Mouse (Mus musculus) heart, embryonic 16.5 days (tissue): ENCODE results near the gene Tax1bp3. TPM values are rescaled to one million over a fixed set of nuclear protein-coding genes. Genes with fewer than 3 reads are reported as not detected.
A peak's percentile ranks its signal among the peaks of the same experiment; 100 is the strongest.

Experiments used
- ATAC-seq: fragments of 200-750 bp; cut with Nextera tagmentation; replicated peaks from 2 replicates; pipeline ENCODE4 v1.8.0; 2017; ENCODE audit warnings: moderate number of reproducible peaks; ENCODE audit not compliant: insufficient read depth, low FRiP score; ENCODE audit errors: extremely low read depth
- H3K27ac ChIP-seq: fragments of 300-500 bp; sonication (generic); 2 replicates; pipeline ENCODE4 v1.5.1; 2014; ENCODE audit warnings: mild to moderate bottlenecking, low read length, control low read depth, moderate library complexity
- H3K27me3 ChIP-seq: fragments of 300-500 bp; sonication (generic); 2 replicates; pipeline ENCODE4 v1.6.1; 2014; ENCODE audit warnings: low read length, mixed read lengths; ENCODE audit not compliant: control insufficient read depth, insufficient read depth
- H3K36me3 ChIP-seq: fragments of 300-500 bp; sonication (generic); 2 replicates; pipeline ENCODE4 v1.6.1; 2014; ENCODE audit not compliant: control insufficient read depth, insufficient read depth
- H3K4me1 ChIP-seq: fragments of 300-500 bp; sonication (generic); 2 replicates; pipeline ENCODE4 v1.6.1; 2014; ENCODE audit warnings: low read length, mixed read lengths; ENCODE audit not compliant: control insufficient read depth, insufficient read depth
- H3K4me2 ChIP-seq: fragments of 300-500 bp; sonication (generic); 2 replicates; pipeline ENCODE4 v1.6.1; 2014; ENCODE audit warnings: low read depth, mild to moderate bottlenecking, control low read depth, low read length
- H3K4me3 ChIP-seq: fragments of 300-500 bp; sonication (generic); 2 replicates; pipeline ENCODE4 v1.5.1; 2014; ENCODE audit warnings: mild to moderate bottlenecking, control low read depth, low read length
- H3K9ac ChIP-seq: fragments of 300-500 bp; sonication (generic); 2 replicates; pipeline ENCODE4 v1.6.1; 2014; ENCODE audit warnings: low read length, control low read depth
- H3K9me3 ChIP-seq: fragments of 300-500 bp; sonication (generic); replicated peaks from 2 replicates; pipeline ENCODE4 v1.6.1; 2016; ENCODE audit warnings: low read length; ENCODE audit not compliant: control insufficient read depth
- WGBS: fragments of 180-500 bp; shearing (Covaris S2); extraction: QIAGEN DNeasy Blood & Tissue Kit; methylation state at CpG from one replicate; pipeline ENCODE4 v1.1.7; 2014; 5-methylcytosine and 5-hydroxymethylcytosine counted together
- polyA plus RNA-seq: library from polyadenylated mRNA; unstranded; fragments of >200 nt; fragmentation: Nextera tagmentation; extraction: Ambion mirVana; gene quantifications from 2 replicates; pipeline ENCODE4 v1.2.1, GENCODE M21; 2015

Tax1bp3 gene
- polyA plus RNA-seq, 1 experiment from 2014 or later: 237 TPM

DNA sequence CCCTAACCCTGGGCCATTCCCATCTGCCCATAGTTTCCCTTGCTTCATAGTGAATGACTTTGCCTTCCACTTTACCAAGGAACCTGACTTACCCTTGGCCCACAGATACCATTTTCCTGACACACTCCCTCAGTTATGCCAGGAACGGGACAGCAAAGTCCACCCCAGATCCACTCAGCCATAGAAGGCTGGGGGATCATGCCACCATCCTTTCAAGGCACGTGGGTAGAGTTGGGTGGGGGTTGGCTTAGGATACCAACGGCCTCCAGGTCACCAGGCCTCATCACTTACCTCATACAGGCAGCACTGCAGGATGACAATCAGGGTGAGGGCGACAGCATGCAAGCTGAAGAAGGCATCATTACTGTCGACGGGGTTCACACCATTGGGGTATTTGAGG, 10.3 kb downstream of the Tax1bp3 start:
- Histone ChIP-seq H3K9ac (no peak overlapping the region), H3K27me3 (no peaks in the 10 kb centered on the region), H3K9me3 (no peaks in the 10 kb centered on the region), H3K4me1 (no peaks in the 10 kb centered on the region), H3K27ac (no peak overlapping the region), H3K36me3 (peaks cover 27% of the 10 kb centered on the region), H3K4me3 (no peak overlapping the region), H3K4me2 (no peak overlapping the region)
- 90% methylated on average over 6 of the region's 6 CpGs for WGBS
- ATAC-seq: no peak

DNA sequence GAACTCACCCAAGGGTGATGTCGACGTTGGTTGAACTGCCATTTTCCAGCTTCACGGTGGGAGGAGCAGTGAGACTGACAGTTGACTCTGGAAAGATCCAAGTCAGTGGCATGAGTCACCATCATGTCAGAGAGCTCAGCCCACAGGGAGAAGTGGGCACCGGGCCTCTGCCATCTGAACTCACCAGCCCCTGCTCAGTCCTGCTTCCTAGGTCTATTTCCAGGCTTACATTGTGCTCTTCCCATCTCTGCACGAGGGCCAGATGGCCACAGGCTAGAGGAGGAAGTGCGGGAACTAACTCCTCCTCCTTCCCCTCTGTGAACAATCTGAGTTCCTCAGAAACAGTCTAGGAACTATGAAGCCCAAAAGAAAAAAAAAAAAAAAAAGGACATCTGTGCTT, 16.2 kb downstream of the Tax1bp3 start:
- no peaks in the 10 kb centered on the region for H3K4me1 ChIP-seq
- 59% methylated on average over 6 of the region's 6 CpGs for WGBS
- no peak overlapping the region for H3K9ac ChIP-seq
- H3K4me3 ChIP-seq: no peak overlapping the region
- no peaks in the 10 kb centered on the region for H3K9me3 ChIP-seq
- H3K36me3 ChIP-seq: peaks cover 8% of the 10 kb centered on the region; the same call in 1 of the 2 replicates
- H3K27ac ChIP-seq: no peak overlapping the region
- no peaks in the 10 kb centered on the region for H3K27me3 ChIP-seq
- ATAC-seq: no peak
- H3K4me2 ChIP-seq: no peak overlapping the region

DNA sequence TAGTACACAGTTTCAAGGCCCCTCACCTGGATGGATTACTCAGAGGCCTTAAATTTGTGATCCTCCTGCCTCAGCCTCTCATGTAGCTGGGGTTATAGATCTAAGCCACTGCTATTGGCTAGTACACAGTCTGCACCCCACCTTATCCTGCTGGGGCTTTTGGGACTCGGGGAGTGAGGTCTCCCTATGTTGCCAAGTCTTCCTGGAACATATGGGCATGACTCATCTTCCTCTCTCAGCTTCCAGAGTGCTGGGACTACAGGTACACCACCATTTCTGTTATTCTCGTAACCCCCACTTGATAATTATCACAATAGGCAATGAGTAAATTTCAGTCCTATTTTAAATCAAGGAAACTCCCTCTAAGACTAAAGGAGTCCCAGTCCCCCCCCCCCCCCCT, 17.6 kb downstream of the Tax1bp3 start:
- Histone ChIP-seq H3K27me3 (no peaks in the 10 kb centered on the region), H3K4me3 (no peak overlapping the region), H3K4me1 (peaks cover 3% of the 10 kb centered on the region), H3K9me3 (no peaks in the 10 kb centered on the region), H3K4me2 (no peak overlapping the region), H3K27ac (no peak overlapping the region), H3K36me3 (peaks cover 8% of the 10 kb centered on the region; the same call in 1 of the 2 replicates), H3K9ac (no peak overlapping the region)
- WGBS: 59% methylated on average over 2 of the region's 2 CpGs
- no peak for ATAC-seq

DNA sequence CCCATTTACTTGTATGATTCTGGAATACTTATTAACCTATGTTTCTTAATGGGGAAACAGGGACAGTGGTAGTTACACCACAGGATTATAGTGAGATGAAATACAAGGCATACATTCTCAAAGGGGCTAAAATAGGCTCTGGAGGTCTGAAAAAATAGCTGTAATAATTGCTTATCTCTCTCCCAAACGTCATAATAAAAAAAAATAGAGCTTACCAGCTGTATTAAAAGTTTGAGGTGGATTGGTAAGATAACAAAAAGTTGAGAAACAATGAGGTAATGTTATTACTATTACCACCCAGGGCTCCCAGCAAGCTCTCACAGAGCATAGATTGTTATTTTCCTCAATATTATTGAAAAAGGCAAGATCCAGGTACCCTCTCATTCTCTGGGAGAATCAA, 21.3 kb downstream of the Tax1bp3 start:
- H3K36me3 ChIP-seq: peaks cover 6% of the 10 kb centered on the region; the same call in 1 of the 2 replicates
- H3K9ac ChIP-seq: peak overlapping the region; percentile 92
- no peaks in the 10 kb centered on the region for H3K9me3 ChIP-seq
- H3K4me3 ChIP-seq: peak overlapping the region; percentile 88
- no peak for ATAC-seq
- peak overlapping the region; percentile 77 for H3K4me2 ChIP-seq
- peaks cover 9% of the 10 kb centered on the region for H3K4me1 ChIP-seq
- H3K27me3 ChIP-seq: no peaks in the 10 kb centered on the region
- WGBS: 5% methylated on average over 1 of the region's 1 CpGs
- no peak overlapping the region for H3K27ac ChIP-seq

DNA sequence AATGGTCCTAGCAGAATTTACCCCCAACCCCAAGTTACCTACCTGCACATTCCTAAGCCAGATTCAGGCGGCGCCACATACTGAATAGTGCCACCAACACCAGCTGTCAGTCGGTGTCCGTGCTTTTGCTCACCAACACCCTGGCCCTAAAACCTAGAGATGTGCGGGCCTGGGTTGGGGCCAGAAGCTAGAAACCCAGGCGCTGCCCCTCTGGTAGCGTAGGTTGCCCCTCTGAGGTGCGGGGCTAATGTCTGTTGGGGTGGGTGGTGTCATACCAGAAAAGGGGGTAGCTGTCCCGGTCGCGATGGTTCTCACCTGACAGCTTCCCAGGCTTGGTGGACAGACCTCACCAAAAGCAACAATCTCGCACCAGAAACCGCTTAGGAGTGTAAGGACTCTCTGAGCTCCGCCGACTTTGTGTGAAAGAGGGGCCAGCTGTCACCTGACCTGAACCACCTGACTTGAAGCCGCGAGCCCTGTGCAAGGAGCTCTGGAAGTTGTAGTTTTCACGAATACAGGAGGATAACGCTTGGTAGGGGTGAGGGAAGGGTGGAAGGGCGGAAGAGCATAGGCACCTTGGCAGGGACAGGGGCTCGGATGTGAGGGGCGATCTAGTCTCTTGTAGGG, 21.8 kb downstream of the Tax1bp3 start, which contains the start of gene Ctns:
Gene Ctns, minus strand, starts transcription at position 440 of the 627 bp plus-strand sequence.
- no peaks in the 10 kb centered on the region for H3K9me3 ChIP-seq
- peak within 1 kb of the TSS; percentile 77 for H3K4me2 ChIP-seq
- no peaks in the 10 kb centered on the region for H3K27me3 ChIP-seq
- H3K9ac ChIP-seq: peak within 1 kb of the TSS; percentile 92
- WGBS: 2% methylated on average over 22 of the region's 22 CpGs
- H3K4me1 ChIP-seq: peaks cover 9% of the 10 kb centered on the region
- peak within 1 kb of the TSS; percentile 88 for H3K4me3 ChIP-seq
- H3K27ac ChIP-seq: peak within 1 kb of the TSS; percentile 41; the same call in 1 of the 2 replicates
- ATAC-seq: peak; percentile 96
- H3K36me3 ChIP-seq: peaks cover 6% of the 10 kb centered on the region; the same call in 1 of the 2 replicates

DNA sequence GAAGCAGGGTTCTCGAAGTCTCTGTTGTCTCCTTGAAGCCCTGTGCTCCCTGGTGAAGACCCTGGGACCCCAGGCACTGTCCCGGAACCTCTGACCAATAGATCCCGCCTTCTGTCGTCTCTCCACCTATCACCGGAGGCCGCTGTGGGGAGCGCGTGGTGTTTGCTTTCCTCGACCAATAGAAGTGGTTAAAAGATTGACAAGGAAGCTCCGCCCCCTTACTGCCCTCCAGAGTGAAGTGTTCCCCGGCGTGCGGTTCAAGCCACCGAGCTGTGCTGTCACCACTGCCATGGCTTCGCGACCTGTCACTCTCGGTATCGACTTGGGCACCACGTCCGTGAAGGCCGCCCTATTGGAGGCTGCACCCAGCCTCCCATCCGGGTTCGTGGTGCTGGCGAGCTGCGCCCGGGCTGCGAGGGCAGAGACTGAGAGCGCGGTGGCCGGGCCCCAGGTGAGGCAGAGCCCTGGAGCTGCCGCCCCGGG, 22.4 kb downstream of the Tax1bp3 start, which contains the start of gene Shpk:
Gene Shpk, plus strand, starts transcription at position 231 of the 483 bp plus-strand sequence.
- Histone ChIP-seq H3K9ac (peak within 1 kb of the TSS; percentile 92), H3K27ac (peak within 1 kb of the TSS; percentile 41; the same call in 1 of the 2 replicates), H3K36me3 (peaks cover 6% of the 10 kb centered on the region; the same call in 1 of the 2 replicates), H3K27me3 (no peaks in the 10 kb centered on the region), H3K4me2 (peak within 1 kb of the TSS; percentile 77), H3K9me3 (no peaks in the 10 kb centered on the region), H3K4me3 (peak within 1 kb of the TSS; percentile 88), H3K4me1 (peaks cover 9% of the 10 kb centered on the region)
- peak; percentile 98 for ATAC-seq
- WGBS: under 1% methylated on average over 32 of the region's 32 CpGs

DNA sequence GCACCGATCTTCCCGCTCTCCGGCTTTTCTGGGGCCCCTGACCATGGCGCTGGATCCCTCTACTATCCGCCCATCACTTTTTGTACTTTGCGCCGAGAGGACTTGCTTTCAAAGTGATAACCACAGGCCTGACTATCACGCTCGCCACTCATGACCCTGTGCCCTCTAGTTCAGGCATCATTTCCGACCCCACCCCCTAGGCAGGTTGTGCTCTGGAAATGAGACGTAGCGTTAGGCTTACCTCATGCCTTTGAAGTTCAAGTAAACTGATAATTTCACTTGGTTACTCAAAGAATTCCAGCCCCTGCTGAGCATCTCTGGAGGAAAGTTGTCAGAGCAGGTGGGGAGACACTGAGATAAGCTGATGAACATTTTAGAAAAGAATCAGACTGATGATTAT, 23.0 kb downstream of the Tax1bp3 start:
- no peak for ATAC-seq
- H3K9me3 ChIP-seq: no peaks in the 10 kb centered on the region
- 1% methylated on average over 12 of the region's 12 CpGs for WGBS

DNA sequence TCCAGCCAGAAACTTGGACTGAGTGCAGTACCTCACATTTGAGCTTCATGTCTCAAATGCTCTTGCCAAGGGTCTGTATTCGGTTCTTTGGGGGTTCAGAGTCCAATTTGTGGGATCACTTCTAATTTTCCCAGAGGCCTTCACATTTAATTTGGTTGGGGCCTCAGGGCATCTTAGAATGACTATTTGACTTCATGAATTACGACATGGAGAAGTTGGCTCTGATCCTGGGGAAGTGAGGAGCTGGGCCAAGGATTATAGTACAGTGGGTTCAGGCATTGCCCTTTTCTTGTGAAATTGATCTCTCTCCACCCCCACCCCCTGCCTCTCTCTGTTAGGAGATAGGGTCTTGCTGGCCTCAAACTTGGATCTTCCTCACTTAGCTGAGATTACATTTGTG, 24.1 kb downstream of the Tax1bp3 start:
- ATAC-seq: no peak
- H3K4me1 ChIP-seq: peaks cover 9% of the 10 kb centered on the region
- no peaks in the 10 kb centered on the region for H3K27me3 ChIP-seq
- no peak overlapping the region for H3K27ac ChIP-seq
- no peaks in the 10 kb centered on the region for H3K9me3 ChIP-seq
- H3K36me3 ChIP-seq: no peaks in the 10 kb centered on the region
- no peak overlapping the region for H3K4me3 ChIP-seq
- 77% methylated on average over 2 of the region's 2 CpGs for WGBS
- H3K9ac ChIP-seq: no peak overlapping the region
- no peak overlapping the region for H3K4me2 ChIP-seq

More for the DNA sequence above, 23.0 kb downstream of the Tax1bp3 start:
- Histone ChIP-seq H3K27me3 (no peaks in the 10 kb centered on the region), H3K4me3 (peak overlapping the region; percentile 88), H3K36me3 (peaks cover 6% of the 10 kb centered on the region; the same call in 1 of the 2 replicates), H3K27ac (no peak overlapping the region), H3K4me2 (peak overlapping the region; percentile 77), H3K9ac (peak overlapping the region; percentile 92), H3K4me1 (peaks cover 9% of the 10 kb centered on the region)

DNA sequence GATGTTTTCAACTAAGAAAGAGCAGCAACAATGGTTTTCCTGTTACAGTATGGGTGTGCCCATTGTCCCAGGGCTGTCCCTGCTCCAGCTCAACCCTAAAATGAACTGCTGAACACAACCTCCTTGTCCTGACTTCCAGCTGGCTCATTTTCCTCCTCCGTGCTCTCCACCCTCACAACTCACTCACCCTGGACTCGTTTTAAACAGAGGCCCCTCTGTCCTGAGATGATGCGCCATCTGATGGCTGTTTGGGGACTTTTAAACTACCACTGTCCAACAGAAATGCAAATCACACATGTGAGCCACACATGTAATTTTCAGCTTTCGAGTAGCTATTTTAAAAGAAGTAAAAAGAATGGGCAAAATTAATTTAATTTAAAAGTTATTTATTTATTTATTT, 24.7 kb downstream of the Tax1bp3 start:
- ATAC-seq: no peak
- no peak overlapping the region for H3K4me3 ChIP-seq
- peaks cover 9% of the 10 kb centered on the region for H3K4me1 ChIP-seq
- H3K27ac ChIP-seq: no peak overlapping the region
- no peak overlapping the region for H3K4me2 ChIP-seq
- H3K27me3 ChIP-seq: no peaks in the 10 kb centered on the region
- H3K9me3 ChIP-seq: no peaks in the 10 kb centered on the region
- H3K9ac ChIP-seq: no peak overlapping the region
- H3K36me3 ChIP-seq: no peaks in the 10 kb centered on the region
- 38% methylated on average over 4 of the region's 4 CpGs for WGBS
